Mouse (Mus musculus) thymus, adult 2 months (tissue): ENCODE data around the gene Rmdn2.

Experiments
- CTCF ChIP-seq: fragments of 200-500 bp; IDR thresholded peaks from 2 replicates; pipeline ENCODE4 v1.5.1; 2012; ENCODE audit warnings: mild to moderate bottlenecking, control low read depth, low read length, moderate library complexity, borderline replicate concordance; ENCODE audit not compliant: control insufficient read depth, poor library complexity, insufficient read depth; ENCODE audit errors: extremely low read depth
- POLR2A ChIP-seq: fragments of 200-500 bp; IDR thresholded peaks from 2 replicates; pipeline ENCODE4 v1.6.1; 2012; ENCODE audit warnings: mild to moderate bottlenecking, low read length, control low read depth, moderate library complexity; ENCODE audit not compliant: control insufficient read depth, poor library complexity, insufficient read depth; ENCODE audit errors: extremely low read depth

- TF ChIP-seq CTCF (no peak), POLR2A (no peak)
Observed at GRCm38 (mm10) chr17:79602381-79602780, 9.3 kb upstream of the Rmdn2 start.
